Mouse (Mus musculus) CH12.LX (cell line): ENCODE measurements around the gene Dctn1. TPM values are rescaled to one million over a fixed set of nuclear protein-coding genes. Genes with fewer than 3 reads are reported as not detected.
"Not testable (repeated sequence)": the region's sequence is repeated elsewhere in the genome, so short reads cannot be mapped to it uniquely, and the experiment has no call there.

Source experiments
- DNase-seq: peaks from one replicate; pipeline ENCODE4 v3.0.0-alpha.2; 2013; ENCODE audit errors: extremely low read depth
- H3K27ac ChIP-seq: 2 replicates; pipeline ENCODE4 v1.5.1; 2012; ENCODE audit warnings: low read depth, mild to moderate bottlenecking, control low read depth, moderate library complexity; ENCODE audit not compliant: insufficient read depth
- H3K27me3 ChIP-seq: replicated peaks from 2 replicates; pipeline ENCODE3; 2012; ENCODE audit warnings: inconsistent platforms
- H3K36me3 ChIP-seq, 2 experiments: replicated peaks in 1 of 2; 2 replicates each; pipeline versions ENCODE3 to v1.6.1; 2012; ENCODE audit warnings: inconsistent platforms in 1 of 2, low read length in 1 of 2, mild to moderate bottlenecking in 1 of 2, mixed read lengths in 1 of 2, moderate library complexity in 1 of 2; ENCODE audit not compliant: control insufficient read depth in 1 of 2, insufficient read depth in 1 of 2
- H3K4me1 ChIP-seq, 2 experiments: 2 replicates each; pipeline ENCODE4 v1.6.1; 2012; ENCODE audit warnings: inconsistent platforms in 1 of 2, moderate library complexity in 1 of 2; ENCODE audit not compliant: insufficient read depth in 2 of 2, control insufficient read depth in 1 of 2
- H3K4me2 ChIP-seq: 2 replicates; pipeline ENCODE4 v1.6.1; 2012; ENCODE audit warnings: low read depth, mild to moderate bottlenecking, control low read depth; ENCODE audit not compliant: poor library complexity, insufficient read depth, severe bottlenecking
- H3K4me3 ChIP-seq, 3 experiments: fragments of 150-350 bp in 1 of 3; sonication (generic) in 1 of 3; replicated peaks in 1 of 3; 2 replicates each; pipeline versions ENCODE3 to v1.5.1; 2011 to 2012; ENCODE audit warnings: low read depth in 2 of 3, low read length in 2 of 3, mild to moderate bottlenecking in 2 of 3, moderate library complexity in 2 of 3, control low read depth in 1 of 3, improper control_type of control experiment in 1 of 3, inconsistent platforms in 1 of 3, mixed read lengths in 1 of 3; ENCODE audit not compliant: poor library complexity in 1 of 3
- H3K79me2 ChIP-seq: replicated peaks from 2 replicates; pipeline ENCODE4 v1.6.1; 2012; ENCODE audit warnings: mild to moderate bottlenecking, moderate library complexity; ENCODE audit not compliant: control insufficient read depth, poor library complexity, insufficient read depth, severe bottlenecking; ENCODE audit errors: extremely low read depth
- H3K9ac ChIP-seq: 2 replicates; pipeline ENCODE4 v1.6.1; 2012; ENCODE audit warnings: low read depth, mild to moderate bottlenecking, control low read depth, moderate library complexity; ENCODE audit not compliant: insufficient read depth
- H3K9me3 ChIP-seq: replicated peaks from 2 replicates; pipeline ENCODE3; 2012; ENCODE audit warnings: low read length, inconsistent platforms, mixed read lengths
- CTCF ChIP-seq, 2 experiments: IDR thresholded peaks in 1 of 2; conservative IDR thresholded peaks in 1 of 2; 2 replicates each; pipeline ENCODE4 v1.5.1; 2011 to 2012; ENCODE audit warnings: low read depth in 2 of 2, low read length in 2 of 2, improper control_type of control experiment in 1 of 2, inconsistent platforms in 1 of 2, mild to moderate bottlenecking in 1 of 2, moderate library complexity in 1 of 2
- EP300 ChIP-seq: IDR thresholded peaks from 2 replicates; pipeline ENCODE4 v1.6.1; 2011; ENCODE audit warnings: low read length, improper control_type of control experiment
- HCFC1 ChIP-seq: IDR thresholded peaks from 2 replicates; pipeline ENCODE4 v1.6.1; 2012; ENCODE audit warnings: low read depth, mild to moderate bottlenecking, inconsistent platforms, low read length, improper control_type of control experiment
- IRF4 ChIP-seq: IDR thresholded peaks from 2 replicates; pipeline ENCODE4 v1.6.1; 2014; ENCODE audit warnings: low read depth, mild to moderate bottlenecking, inconsistent platforms, low read length, improper control_type of control experiment
- JUN ChIP-seq: IDR thresholded peaks from 2 replicates; pipeline ENCODE4 v1.6.1; 2011; ENCODE audit warnings: low read depth, mild to moderate bottlenecking, low read length, improper control_type of control experiment, moderate library complexity; ENCODE audit not compliant: insufficient read depth
- MXI1 ChIP-seq: IDR thresholded peaks from 2 replicates; pipeline ENCODE4 v1.6.1; 2011; ENCODE audit warnings: mild to moderate bottlenecking, low read depth, low read length, improper control_type of control experiment
- MYC ChIP-seq: IDR thresholded peaks from 2 replicates; pipeline ENCODE4 v1.6.1; 2011; ENCODE audit warnings: low read depth, mild to moderate bottlenecking, improper control_type of control experiment, low read length
- NELFE ChIP-seq: IDR thresholded peaks from 2 replicates; pipeline ENCODE4 v1.6.1; 2011; ENCODE audit warnings: low read depth, low read length, improper control_type of control experiment
- NRF1 ChIP-seq: IDR thresholded peaks from 2 replicates; pipeline ENCODE4 v1.6.1; 2014; ENCODE audit warnings: low read depth, mild to moderate bottlenecking, inconsistent platforms, low read length, improper control_type of control experiment, moderate library complexity
- POLR2A ChIP-seq: IDR thresholded peaks from 2 replicates; pipeline ENCODE4 v1.6.1; 2011; ENCODE audit warnings: low read depth, mild to moderate bottlenecking, improper control_type of control experiment, low read length
- POLR2AphosphoS2 ChIP-seq: IDR thresholded peaks from 2 replicates; pipeline ENCODE4 v1.6.1; 2011; ENCODE audit warnings: low read depth, low read length, improper control_type of control experiment
- RAD21 ChIP-seq: IDR thresholded peaks from 2 replicates; pipeline ENCODE4 v1.6.1; 2011; ENCODE audit warnings: low read depth, mild to moderate bottlenecking, low read length, improper control_type of control experiment, moderate library complexity
- SIN3A ChIP-seq: IDR thresholded peaks from 2 replicates; pipeline ENCODE4 v1.6.1; 2012; ENCODE audit warnings: low read length, improper control_type of control experiment, inconsistent platforms
- SMC3 ChIP-seq: IDR thresholded peaks from 2 replicates; pipeline ENCODE4 v1.6.1; 2011; ENCODE audit warnings: low read depth, low read length, improper control_type of control experiment
- ZKSCAN1 ChIP-seq: IDR thresholded peaks from 2 replicates; pipeline ENCODE4 v1.6.1; 2012; ENCODE audit warnings: low read depth, inconsistent platforms, low read length, improper control_type of control experiment, borderline replicate concordance
- ZNF384 ChIP-seq: IDR thresholded peaks from 2 replicates; pipeline ENCODE4 v1.6.1; 2012; ENCODE audit warnings: low read depth, low read length, improper control_type of control experiment, inconsistent platforms
- dilution Hi-C: fragments of 300-500 bp; cut with MboI; formaldehyde crosslinking; loops from 2 replicates; pipeline ENCODE4 v1.14.3; 2020; ENCODE audit warnings: low sequenced_read_pairs; ENCODE audit not compliant: extremely low pct_unique_long_range_greater_than_20kb, extremely low pct_ligation_motif_present
- in situ Hi-C: fragments of 300-500 bp; cut with MboI; formaldehyde crosslinking; loops from 3 replicates; pipeline ENCODE4 v1.14.3; 2019; ENCODE audit warnings: low sequenced_read_pairs, low pct_ligation_motif_present, low pct_unique_long_range_greater_than_20kb, mixed read lengths
- polyA plus RNA-seq: library from polyadenylated mRNA; unstranded; fragments of >175 nt; gene quantifications from 2 replicates; pipeline ENCODE4 v1.2.1, GENCODE M21; 2012; ENCODE audit warnings: low read depth; ENCODE audit not compliant: insufficient read length
- total RNA-seq, 2 experiments: library from RNA; depleted of rRNA; stranded (reverse); fragments of 300-350 nt in 1 of 2; fragments of >200 nt in 1 of 2; gene quantifications; 2 replicates each; pipeline ENCODE4 v1.2.3; 2012 to 2014

Dctn1 gene
- total and polyA plus RNA-seq, 3 experiments, result 12.8 to 36.4 (median 19.8) TPM

GRCm38 (mm10) chr6:83155552-83156238 is 10.0 kb upstream of the Dctn1 start:
- peak overlapping the region; percentile 58 to 72 (median 62) for H3K4me3 ChIP-seq
- H3K9ac ChIP-seq, result peak overlapping the region; percentile 51
- no peak for DNase-seq
- peaks cover 12 to 18% of the 10 kb centered on the region in 2 experiments for H3K36me3 ChIP-seq
- dilution Hi-C loops (no loop called here), in situ Hi-C loops (loop anchor here (5.0 kb wide), 2 partner anchors 38 to 163 kb away; partner anchors contain the start of gene Mogs)
- TF ChIP-seq SIN3A, result no peak
- TF ChIP-seq ZKSCAN1, result no peak
- no peak for TF ChIP-seq HCFC1
- TF ChIP-seq JUN, result no peak
- no peak for TF ChIP-seq MXI1
- TF ChIP-seq NELFE, result no peak
- H3K27ac ChIP-seq, result no peak overlapping the region
- H3K79me2 ChIP-seq, result no peaks in the 10 kb centered on the region
- peak overlapping the region; percentile 80 for H3K4me2 ChIP-seq
- H3K9me3 ChIP-seq, result no peaks in the 10 kb centered on the region
- peaks cover 15 to 30% of the 10 kb centered on the region in 2 experiments for H3K4me1 ChIP-seq
- H3K27me3 ChIP-seq, result no peaks in the 10 kb centered on the region

- in situ Hi-C loops, result loop anchor here (5.0 kb wide), 2 partner anchors 39 to 164 kb away; partner anchors contain the start of gene Mogs
These were observed 9.4 kb upstream of the Dctn1 start, which contains the start of the genes Wdr54 and 1700003E16Rik for GRCm38 (mm10) chr6:83156259-83156684. Gene Wdr54 (minus strand): TSS chr6:83156397. Gene 1700003E16Rik (plus strand): TSS chr6:83156404.

GRCm38 (mm10) chr6:83159456-83159855 is 6.3 kb upstream of the Dctn1 start:
- peaks cover 11 to 26% of the 10 kb centered on the region in 2 experiments for H3K4me1 ChIP-seq
- H3K4me2 ChIP-seq, H3K27me3 ChIP-seq, H3K4me3 ChIP-seq, H3K79me2 ChIP-seq, dilution Hi-C loops, H3K27ac ChIP-seq, H3K36me3 ChIP-seq, H3K9me3 ChIP-seq, H3K9ac ChIP-seq: not testable (repeated sequence)
- in situ Hi-C loops, result loop anchor here (5.0 kb wide), 2 partner anchors 42 to 167 kb away; partner anchors contain the start of gene Mogs
- peak; percentile 69 for DNase-seq
- TF ChIP-seq MYC, result 0 out of 2 replicates have a peak, but pooled peaks have one; percentile 31
- peak; percentile 63 for TF ChIP-seq RAD21
- TF ChIP-seq SMC3, result peak; percentile 74
- TF ChIP-seq IRF4, result 0 out of 2 replicates have a peak, but pooled peaks have one; percentile 6
- TF ChIP-seq ZNF384, result peak; percentile 52
- TF ChIP-seq CTCF (conservative IDR thresholded peaks at IDR 0.05 in 1 of 2, IDR thresholded peaks at IDR 0.05 in 1 of 2; ENCODE audit: low read depth in 2 of 2, low read length in 2 of 2), result peak in 1 of 2 experiments; percentile 71; a peak in 2 of 4 replicates

More at GRCm38 (mm10) chr6:83156259-83156684, 9.4 kb upstream of the Dctn1 start, which contains the start of the genes Wdr54 and 1700003E16Rik:
- Histone ChIP-seq H3K4me2 (peak within 1 kb of the TSS; percentile 80), H3K36me3 (peaks cover 12 to 18% of the 10 kb centered on the region in 2 experiments), H3K27ac (no peak within 1 kb of the TSS), H3K4me3 (peak within 1 kb of the TSS; percentile 58 to 72 (median 62)), H3K27me3 (peaks cover 3% of the 10 kb centered on the region), H3K9ac (peak within 1 kb of the TSS; percentile 51), H3K79me2 (no peaks in the 10 kb centered on the region), H3K4me1 (peaks cover 13 to 28% of the 10 kb centered on the region in 2 experiments), H3K9me3 (no peaks in the 10 kb centered on the region)
- DNase-seq, result peak; percentile 60
- dilution Hi-C loops, result no loop called here
- TF ChIP-seq SIN3A (peak; percentile 60), EP300 (no peak), MXI1 (peak; percentile 86), POLR2AphosphoS2 (no peak), POLR2A (peak; percentile 61), NRF1 (peak; percentile 58)
